Mouse (Mus musculus) CD4-positive, CD25-positive, alpha-beta regulatory T cell, adult 4 months (primary cell): ENCODE measurements around the gene Drc7. TPM values are rescaled to one million over a fixed set of nuclear protein-coding genes. Genes with fewer than 3 reads are reported as not detected.

ENCODE experiments used
- ATAC-seq: one replicate; pipeline ENCODE4 v1.8.0; 2017
- polyA plus RNA-seq, 2 experiments: library from polyadenylated mRNA; unstranded; fragments of 100-300 nt; shearing (Covaris generic); gene quantifications; one replicate each; pipeline ENCODE4 v1.2.1; 2017

Gene Drc7
- polyA plus RNA-seq, 2 experiments from 2014 or later: not detected

DNA sequence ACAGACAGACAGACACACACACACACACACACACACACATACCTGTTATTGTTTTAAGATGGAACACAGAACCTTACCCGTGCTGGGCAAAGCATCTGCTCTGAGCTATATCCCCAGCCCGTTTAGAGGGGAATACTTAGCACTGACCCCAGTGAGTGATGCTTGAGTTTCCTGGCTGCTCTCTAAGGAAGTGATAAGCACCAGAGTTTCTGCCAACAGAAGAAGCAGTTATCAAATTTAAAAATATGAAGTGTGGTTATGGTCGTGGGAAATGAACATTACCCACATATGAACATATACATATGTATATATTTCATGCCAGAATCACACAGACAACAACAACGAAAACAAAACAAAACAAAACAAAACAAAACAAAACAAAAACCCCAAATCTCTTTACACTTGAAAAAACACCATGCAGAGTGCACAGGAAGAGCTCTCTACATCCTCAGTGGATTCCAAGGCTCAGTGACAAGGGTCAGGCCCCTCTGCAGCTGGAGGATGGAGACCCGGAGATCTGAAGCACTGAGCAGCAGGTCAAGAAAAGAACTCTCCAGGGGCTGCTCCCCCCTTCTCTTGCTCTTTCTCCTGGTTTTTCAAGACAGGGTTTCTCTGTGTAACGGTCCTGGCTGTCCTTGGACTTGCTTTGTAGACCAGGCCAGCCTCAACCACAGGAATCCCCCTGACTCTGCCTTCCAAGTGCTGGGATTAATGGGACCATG lies 5.1 kb downstream of the Drc7 start:
- ATAC-seq: no peak

DNA sequence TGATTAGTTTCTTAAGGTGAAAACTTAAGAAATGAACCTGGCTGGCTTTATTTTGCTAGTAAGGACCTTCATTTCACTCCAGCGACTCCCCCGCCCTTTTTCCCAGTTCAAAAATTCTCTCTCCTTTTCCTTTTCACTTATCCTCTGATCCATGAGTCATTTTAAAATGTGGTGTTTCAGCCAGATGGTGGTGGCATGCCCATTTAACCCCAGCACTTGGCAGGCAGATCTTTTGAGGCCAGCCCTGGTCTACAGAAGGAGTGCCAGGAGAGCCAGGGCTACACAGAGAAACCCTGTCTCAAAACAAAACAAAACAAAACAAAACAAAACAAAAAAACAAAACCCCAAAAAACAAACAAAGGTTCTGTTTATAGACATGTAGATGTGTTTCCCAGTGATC lies 9.6 kb downstream of the Drc7 start:
- ATAC-seq: no peak

DNA sequence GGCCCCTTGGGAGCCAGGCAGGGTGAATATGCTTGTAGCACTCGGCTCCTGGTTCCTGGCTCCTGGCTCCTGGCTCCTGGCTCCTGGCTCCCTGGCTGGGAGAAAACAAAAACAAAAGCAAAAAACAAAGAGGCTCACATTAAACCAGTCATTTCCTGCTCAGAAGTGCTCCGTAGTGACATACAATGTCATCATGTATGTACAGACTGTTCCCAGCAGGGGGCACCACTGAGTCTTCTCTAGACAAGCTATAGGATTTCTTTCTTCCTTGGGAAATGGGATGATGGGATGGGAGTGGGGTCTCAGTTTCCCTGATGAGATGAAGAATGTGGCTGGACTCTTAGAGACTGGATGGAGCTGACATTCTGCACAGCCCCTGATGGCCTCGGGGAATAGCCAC lies 12.7 kb downstream of the Drc7 start:
- ATAC-seq: peak; percentile 75

DNA sequence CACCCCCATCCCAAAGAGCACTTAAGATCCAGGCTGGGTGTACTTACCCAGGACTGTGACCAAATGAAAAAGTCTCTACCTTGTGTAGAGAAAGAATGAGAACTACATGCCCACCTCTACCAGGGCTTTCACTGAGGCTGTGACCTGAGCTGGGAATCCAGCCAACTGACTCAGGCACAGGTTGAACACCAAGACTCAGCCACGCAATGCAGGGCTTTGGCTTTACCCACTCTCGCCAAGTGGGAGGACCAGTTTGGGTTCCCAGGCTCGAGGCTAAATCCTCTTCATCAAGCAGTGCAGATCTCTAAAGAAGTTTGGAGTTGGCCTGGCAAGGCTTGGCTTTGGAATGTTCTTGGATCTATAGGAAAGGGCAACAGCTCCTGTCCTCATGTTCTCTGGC lies 20.6 kb downstream of the Drc7 start:
- ATAC-seq: no peak

DNA sequence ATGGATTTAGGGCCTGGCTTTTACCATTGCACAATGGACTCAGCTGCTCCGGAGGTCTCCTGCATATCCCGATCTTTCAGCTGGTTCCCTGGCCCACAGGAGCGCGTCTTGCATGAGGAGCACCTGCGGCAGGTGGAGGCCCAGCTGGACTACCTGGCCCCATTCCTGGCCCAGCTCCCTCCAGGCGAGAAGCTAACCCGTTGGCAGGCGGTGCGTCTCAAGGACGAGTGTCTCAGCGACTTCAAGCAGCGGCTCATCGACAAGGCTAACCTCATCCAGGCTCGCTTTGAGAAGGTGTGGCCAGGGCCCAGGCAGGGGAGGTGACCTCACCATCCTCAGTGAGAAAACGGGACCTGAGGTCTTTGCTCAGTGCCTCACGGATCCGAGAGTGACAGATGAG lies 21.2 kb downstream of the Drc7 start:
- no peak for ATAC-seq

DNA sequence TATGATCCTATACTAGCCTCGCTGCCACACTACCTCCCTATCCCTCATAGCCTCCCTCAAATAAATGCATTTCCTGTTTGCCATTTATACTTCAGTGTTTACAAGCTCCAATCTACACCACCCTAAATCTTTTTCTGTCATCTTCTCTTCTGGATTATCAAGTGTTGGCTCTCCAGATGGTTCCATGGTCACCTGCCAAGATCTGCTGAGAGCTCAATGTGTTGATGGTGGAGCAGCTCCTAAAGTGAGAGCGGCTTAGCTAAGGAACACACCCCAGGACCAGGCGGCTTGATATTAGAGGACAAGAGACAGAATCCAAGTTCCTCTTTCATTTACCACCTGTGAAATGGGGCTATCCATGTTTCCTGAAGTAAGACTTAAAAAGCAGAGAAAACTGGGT lies 23.2 kb downstream of the Drc7 start:
- no peak for ATAC-seq

DNA sequence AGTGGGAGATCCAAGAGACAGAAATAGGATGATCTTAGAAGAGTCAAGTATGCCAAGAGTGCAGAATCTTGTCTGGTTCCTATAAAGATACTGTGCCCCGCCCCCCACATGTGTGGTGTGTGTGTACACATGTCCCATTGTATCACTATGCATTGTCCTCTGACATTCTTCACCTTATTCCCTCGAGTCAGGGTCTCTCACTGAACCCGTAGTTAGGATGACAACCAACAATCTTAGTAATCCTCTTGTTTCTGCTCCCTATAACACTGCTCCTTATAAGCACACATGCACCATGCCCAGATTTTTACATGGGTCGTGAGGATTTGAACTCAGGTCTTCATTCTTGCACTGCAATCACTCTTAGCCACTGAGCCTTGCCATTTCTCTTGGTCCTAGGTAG lies 24.4 kb downstream of the Drc7 start:
- no peak for ATAC-seq

DNA sequence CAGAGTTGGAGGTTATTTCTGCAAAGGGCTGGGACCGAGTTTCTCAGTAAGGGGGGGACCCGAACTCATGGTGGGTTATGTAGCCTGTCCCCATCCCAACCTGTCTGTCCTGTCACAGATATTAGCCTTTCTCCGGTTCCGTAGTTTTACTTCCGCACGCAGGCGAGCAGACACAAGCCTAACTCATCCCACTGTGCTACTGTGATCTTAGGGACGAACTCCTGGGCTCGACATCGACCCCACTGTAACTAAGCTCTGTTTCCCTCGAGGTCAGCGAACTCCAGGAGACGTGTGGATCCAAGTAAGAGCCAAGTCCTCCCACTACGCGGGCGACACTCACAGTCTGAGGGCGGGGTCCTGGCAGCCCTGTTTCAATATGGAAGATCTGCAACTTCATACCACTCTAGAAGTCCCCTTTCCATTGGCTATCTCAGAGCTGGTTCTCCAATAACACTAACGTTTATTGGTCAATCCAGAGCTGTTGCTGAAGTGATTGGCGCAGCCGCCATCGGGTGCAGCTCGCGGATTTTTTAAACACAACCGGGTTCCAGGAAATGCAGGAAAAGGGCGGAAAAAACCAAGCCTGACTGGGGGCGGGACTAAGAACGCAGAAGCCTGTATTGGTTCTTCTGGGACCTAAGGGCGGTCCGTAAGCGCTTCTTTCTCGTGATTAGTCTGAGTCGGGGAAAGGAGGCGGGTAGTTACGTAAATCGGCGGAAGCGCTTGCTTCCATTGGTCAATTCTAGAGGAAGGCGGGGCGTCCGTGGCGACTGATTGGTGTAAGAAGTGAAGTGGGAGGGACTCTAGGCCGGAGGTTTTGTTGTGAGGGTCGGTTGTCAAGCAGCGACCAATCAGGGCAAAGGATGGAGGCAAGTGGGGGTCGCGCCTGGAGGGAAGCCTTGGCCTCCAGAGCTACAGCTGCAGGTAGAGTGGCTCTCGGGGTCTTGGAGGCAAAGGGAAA lies 25.8 kb downstream of the Drc7 start, which contains the start of gene Katnb1:
Katnb1 (plus strand) TSS at position 806 of the 961 bp plus-strand sequence.
- ATAC-seq: peak; percentile 92

DNA sequence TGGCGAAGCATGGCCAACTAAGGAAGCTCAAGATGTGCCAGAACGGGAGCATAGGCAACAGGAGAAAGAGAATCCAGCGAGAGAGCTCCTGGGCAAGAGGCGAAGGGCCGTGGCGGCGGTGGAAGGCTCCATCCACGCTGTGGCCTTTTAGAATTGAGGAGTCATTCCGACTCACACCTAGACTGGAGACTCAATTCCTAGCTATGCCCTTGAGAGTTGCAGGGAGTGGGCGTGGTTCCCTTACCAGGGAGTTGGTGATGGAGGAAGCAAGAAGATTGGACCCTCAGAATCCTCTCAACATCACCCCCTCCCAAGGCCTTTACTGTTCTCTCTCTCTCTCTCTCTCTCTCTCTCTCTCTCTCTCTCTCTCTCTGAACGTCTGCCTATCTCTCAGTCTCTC lies 26.7 kb downstream of the Drc7 start:
- ATAC-seq: no peak

DNA sequence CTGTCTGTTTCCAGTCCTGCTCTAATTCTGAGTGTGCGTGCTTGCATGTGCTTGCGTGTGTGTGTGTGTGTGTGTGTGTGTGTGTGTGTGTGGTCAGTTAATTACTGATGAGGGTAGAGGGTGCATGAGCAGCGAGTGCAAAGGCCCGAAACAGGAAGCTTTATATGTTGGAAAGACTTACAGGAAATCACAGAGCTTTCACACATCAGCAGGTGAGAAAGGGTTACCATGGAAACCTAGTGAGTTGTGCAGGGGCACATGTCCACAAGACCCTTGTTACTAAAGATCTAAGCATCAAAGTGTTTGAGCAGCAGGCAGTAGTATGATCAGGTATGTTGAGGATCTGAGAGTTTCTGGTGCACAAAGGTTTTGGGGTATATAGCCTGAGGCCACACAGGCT lies 29.4 kb downstream of the Drc7 start:
- no peak for ATAC-seq

DNA sequence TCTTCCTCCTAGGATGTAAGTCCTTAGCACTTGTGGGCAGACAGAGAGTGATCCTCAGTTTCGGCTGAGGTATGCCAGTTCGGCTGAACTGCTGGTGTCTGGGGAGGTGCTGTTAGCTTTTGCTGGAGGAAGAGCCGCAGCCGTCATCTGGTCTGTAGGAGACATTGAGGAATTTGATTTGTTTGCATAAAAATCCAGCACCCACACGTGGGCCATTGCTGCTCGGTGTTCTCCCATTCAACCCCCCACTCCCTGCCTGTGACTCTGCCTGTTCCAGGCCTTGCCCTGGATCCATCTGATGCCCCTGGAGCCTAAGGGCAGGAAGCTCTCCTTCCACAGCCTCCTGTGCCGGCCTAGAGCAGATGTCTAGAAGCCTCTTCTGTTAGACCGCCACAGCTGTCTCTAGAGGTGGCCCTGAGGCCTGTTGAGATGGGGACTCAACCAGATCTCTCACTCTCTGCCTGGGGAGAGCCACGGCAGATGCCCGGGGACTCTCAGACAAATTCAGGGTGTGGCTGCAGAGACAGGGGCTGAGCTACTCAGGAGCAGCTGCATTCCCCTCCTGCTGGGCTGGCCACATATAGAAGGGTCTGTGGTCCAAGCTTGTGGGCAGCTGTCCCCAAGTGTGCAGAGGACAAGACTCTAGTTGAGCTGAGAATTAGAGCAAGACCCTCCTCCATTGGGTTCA lies 30.0 kb downstream of the Drc7 start:
- no peak for ATAC-seq

DNA sequence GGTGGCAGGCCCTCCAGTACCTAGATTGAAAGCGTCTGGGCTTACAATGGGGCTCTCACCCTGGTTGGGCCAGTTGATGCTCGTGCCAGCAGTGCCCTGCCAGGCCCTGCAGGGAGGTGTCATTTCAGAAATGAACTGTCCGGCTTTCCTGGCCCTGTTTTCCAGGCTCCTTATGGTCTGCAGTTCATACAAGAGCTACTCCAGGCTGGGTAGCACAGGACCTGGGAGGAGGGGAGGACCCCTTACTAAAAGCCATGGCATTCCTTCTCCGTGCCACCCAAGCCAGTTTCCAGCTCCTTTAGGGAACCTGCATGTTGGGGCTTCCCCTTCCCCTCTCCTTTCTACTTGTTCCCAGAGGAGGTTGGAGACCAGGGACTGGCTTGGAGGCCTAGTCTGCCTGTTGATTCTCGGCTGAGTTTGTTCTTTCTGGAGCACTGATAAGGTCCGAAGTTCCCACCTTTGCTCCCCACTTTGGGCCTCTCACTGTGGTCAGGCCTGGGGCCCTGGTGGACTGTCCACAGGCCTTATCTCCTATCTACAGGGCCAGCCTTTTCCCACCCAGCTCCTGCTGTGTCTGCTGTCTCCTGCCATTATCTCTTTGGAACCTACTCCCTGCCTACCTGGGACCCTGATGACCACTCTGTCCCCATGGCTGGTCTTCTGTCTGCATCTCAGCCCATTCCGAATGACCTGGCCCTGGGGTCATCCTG lies 30.7 kb downstream of the Drc7 start:
- ATAC-seq: no peak

DNA sequence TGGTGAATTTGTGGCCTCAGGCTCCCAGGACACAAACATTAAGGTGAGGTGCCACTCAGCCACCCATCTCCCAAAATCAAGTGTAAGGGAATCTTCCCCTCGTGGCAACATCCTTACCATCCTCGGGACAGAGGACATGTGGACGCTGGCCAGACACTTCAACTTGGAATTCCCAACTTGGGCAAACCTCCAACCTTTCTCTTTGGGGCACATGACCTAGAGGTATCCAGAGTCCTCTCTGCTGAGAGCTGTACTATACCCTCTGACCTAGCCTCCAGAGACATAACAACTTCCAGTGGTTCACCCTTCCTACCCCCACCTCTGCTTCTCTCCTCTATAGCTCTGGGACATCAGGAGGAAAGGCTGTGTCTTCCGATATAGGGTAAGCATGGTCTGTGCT lies 38.7 kb downstream of the Drc7 start:
- ATAC-seq: no peak

DNA sequence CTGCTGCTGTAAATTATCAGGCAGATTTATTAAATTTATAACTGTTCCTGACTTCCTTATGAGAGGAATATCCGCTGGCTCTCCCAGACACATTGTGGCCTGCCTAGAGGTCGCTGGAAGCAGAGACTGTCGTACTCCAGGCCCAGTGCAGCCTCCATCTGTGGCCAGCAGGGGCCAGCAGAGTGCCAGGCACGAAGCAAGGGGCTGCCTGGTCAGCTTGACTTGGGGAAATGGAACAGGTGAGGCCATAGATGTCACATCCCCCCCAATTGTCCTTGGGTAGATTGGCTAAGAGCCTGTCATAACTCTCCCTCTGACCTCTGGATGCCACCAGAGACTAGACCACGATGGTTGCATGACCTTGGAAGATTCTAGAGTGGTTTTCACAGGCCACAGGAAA lies 44.1 kb downstream of the Drc7 start:
- no peak for ATAC-seq

DNA sequence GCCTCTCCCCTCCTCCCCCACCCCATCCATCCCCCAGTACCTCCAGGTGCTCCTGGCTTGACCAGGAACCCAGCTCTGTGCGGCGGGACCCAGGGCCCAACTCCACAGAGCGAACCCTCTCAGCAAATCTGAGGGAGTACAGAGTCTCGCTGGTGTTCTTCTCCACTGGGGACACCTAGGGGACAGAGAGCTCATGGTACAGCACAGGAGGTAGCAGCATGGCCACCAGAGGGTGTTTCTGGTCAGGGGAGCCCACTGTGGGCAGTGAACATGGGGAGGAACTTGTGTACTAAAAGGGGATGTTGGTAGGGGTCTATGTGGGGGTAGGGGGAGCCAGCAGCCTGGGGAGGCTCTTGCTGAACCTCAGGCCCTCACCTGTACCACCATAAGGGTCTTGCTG lies 47.1 kb downstream of the Drc7 start:
- ATAC-seq: no peak

DNA sequence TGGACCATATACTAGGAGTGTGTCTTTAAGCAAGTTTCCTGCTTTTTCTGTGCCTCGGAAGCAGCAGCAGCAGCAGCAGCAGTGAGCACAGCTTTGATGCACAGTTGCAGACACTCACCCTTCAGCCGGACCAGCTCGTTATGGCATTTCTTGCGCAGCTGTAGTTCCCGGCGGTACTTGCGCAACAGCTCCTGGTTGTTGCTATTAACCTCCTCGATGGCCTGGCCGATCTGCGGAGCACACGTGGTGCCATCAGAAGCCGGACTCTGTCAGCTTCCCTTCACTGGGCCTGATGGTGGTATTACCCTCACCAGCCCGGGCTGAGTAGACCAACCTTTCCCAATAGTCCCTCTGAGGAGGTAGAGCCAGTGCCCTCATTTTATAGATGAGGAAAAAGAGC lies 52.4 kb downstream of the Drc7 start:
- no peak for ATAC-seq

DNA sequence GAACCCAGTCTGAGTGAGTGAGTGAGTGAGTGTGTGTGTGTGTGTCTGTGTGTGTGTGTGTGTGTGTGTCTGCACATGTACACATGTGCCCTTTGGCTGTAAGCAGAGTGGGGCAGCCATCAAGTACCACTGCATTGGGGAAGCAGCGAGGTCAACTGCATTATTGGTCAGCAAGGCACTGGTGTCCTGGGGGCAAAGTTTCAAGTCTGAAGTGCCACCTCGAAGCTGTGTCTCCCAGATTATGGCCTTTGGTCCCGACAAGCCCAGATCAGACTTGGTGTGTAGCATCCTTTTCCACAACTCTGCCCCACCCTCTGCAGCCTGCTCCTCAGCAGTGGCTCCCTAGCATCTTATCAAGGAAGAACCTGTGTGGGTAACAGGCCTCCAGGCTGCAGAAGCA lies 57.7 kb downstream of the Drc7 start:
- ATAC-seq: no peak

DNA sequence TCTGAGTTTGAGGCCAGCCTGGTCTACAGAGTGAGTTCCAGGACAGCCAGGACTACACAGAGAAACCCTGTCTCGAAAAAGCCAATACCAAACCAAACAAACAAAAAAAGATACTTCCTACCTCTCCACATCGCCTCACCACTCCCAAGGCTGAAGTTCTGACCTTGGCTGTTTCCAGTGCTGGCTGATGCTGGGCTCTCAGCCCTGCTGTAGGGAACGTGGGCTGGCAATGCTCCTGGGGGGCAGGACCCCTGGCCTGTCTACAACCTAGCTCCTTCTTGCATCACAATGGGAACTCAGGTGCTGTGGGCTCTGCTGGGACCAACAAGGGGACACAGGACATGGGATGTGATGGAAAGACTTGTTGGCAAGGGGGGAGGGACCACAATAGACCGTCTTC lies 58.2 kb downstream of the Drc7 start:
- ATAC-seq: no peak

DNA sequence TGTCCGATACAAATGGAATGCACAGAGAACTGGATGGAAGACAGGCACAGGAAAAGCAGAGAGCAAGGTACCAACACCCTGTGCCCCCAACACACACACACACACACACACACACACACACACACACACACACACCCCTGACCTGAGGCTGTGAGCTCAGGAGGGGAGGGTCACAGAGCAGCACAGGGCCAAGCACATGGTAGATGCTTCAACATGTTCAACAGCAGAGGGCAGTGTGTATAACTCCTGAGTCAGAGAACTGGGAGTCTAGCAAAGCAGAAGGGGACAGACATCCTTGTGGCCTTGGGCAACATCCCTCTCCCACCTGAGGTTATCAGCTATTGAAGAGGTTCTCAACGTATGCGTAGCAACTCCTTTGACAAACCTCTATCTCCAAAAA lies 58.8 kb downstream of the Drc7 start:
- ATAC-seq: no peak

DNA sequence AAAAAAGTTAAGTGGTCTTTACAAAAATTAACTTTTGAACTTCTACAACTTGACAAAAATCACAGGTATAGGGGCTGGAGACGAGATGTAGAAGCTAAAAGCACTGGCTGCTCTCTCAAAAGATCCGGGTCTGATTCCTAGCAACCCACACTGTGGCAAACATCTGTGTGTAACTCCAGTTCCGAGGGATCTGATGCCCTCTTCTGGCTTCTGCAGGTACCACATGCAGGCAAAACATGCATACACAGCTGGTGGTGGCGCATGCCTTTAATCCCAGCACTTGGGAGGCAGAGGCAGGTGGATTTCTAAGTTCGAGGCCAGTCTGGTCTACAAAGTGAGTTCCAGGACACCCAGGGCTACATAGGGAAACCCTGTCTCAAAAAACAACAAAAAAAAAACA lies 68.6 kb downstream of the Drc7 start:
- no peak for ATAC-seq

DNA sequence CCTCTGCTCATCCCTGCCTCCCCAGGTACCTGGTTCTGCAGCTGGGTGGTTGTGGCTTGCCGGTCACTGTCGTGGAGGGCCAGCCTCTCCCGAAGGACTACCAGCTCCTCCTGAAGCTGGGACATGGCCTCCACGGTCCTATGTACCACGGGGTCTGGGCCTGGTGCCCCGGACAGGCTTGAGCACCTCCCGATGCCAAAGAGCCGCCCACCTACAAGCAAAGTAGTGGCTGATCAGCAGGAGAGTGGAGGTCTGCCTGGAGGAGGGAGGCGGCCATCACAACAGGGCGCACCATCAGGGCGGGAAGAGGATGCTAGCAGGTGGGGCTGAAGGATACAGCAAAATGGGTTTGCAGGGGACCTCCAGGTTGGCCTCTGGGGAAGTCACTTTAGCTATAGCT lies 71.6 kb downstream of the Drc7 start:
- no peak for ATAC-seq

DNA sequence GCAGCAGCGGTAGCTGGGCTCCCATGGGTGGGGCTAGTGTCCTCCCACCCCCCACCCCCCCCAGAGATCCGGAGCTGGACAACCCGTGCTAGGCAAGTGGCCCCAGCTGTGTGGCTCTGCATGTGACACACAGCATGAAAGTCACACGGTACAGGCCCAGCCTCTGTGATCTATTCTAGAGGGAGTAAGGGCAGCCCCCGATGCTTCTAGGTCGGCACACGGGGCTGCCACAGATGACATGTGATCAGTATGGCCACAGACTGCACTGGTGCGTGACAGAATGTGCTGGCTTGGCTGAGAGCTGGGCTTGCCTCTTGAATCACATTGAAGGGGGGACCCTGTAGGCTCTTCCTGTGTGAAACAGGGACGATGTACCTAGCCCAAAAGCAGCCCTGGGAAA lies 72.8 kb downstream of the Drc7 start:
- no peak for ATAC-seq
